Comparison of ENCODE assay signal across 33 mouse cellular contexts in the genomic region with DNA sequence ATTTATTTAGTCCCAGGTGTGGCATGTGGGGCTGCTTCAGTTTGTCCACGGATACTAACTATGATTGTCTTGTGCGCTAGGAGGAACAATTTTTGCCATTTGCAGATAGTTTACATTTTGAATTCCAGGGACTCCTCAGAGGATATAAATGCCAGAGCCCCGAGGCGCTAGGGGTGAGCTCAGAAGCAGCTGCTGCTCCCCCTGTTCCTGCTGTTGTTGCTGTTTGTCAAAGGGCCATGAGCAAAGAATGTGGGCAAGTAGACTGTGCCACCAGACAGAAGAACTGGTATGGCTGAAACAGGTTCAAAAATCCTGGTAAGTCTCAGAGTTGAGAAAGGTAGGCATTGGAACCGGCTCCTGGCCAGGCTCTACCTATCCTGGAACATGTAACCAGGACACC. TPM values are rescaled to one million over a fixed set of nuclear protein-coding genes. Genes with fewer than 3 reads are reported as not detected.
"Had no signal": no experiment of that assay in that cellular context is flagged by ENCODE, and none has a peak within 500 bp of the region (broad histone marks: within the 10 kb centered on the region; RNA-seq: fewer than 3 reads in every experiment).

No protein-coding gene starts in this region.

- H3K4me3 ChIP-seq: left cerebral cortex, adult 2 months; limb, embryonic 12.5 days; limb, embryonic 15.5 days; liver, embryonic 12.5 days; liver, embryonic 13.5 days; liver, embryonic 15.5 days; lung, embryonic 15.5 days; megakaryocyte, embryonic 14.5 days; midbrain, embryonic 10.5 days; midbrain, embryonic 12.5 days; midbrain, embryonic 13.5 days; midbrain, embryonic 15.5 days; neural tube, embryonic 12.5 days; neural tube, embryonic 13.5 days had no signal

- DNase-seq: left cerebral cortex, postnatal 4 days; liver; liver, embryonic 13.5 days; liver, postnatal 0 days; lung, adult 18-20 months; lung, adult 2 months; lung, embryonic 14.5 days; lung, postnatal 10 days; lung, postnatal 14 days; lung, postnatal 36 days; lung, postnatal 4 days; midbrain, embryonic 14.5 days had no signal

- H3K4me2 ChIP-seq: limb, embryonic 12.5 days; limb, embryonic 15.5 days; liver, embryonic 11.5 days; liver, embryonic 12.5 days; liver, embryonic 13.5 days; liver, embryonic 15.5 days; lung, embryonic 14.5 days; lung, embryonic 15.5 days; midbrain, embryonic 11.5 days; midbrain, embryonic 12.5 days; midbrain, embryonic 13.5 days; midbrain, embryonic 15.5 days; neural tube, embryonic 12.5 days; neural tube, embryonic 13.5 days had no signal

- H3K36me3 ChIP-seq: limb, embryonic 12.5 days; limb, embryonic 15.5 days; liver, embryonic 12.5 days; liver, embryonic 13.5 days; liver, embryonic 15.5 days; lung, embryonic 15.5 days; midbrain, embryonic 10.5 days; midbrain, embryonic 12.5 days; midbrain, embryonic 15.5 days; neural tube, embryonic 12.5 days; neural tube, embryonic 13.5 days had no signal

- H3K9ac ChIP-seq: limb, embryonic 12.5 days; limb, embryonic 15.5 days; liver, embryonic 12.5 days; liver, embryonic 13.5 days; liver, embryonic 14.5 days; liver, embryonic 15.5 days; liver, postnatal 0 days; lung, embryonic 14.5 days; lung, embryonic 15.5 days; midbrain, embryonic 12.5 days; midbrain, embryonic 13.5 days; midbrain, embryonic 15.5 days; neural tube, embryonic 12.5 days; neural tube, embryonic 13.5 days had no signal

- H3K4me1 ChIP-seq: limb, embryonic 12.5 days; limb, embryonic 15.5 days; liver, embryonic 12.5 days; liver, embryonic 13.5 days; liver, embryonic 15.5 days; lung, embryonic 15.5 days; midbrain, embryonic 10.5 days; midbrain, embryonic 12.5 days; midbrain, embryonic 13.5 days; midbrain, embryonic 15.5 days; neural tube, embryonic 12.5 days; neural tube, embryonic 13.5 days had no signal

- H3K27ac ChIP-seq: left cerebral cortex, adult 2 months; limb, embryonic 12.5 days; limb, embryonic 15.5 days; liver, embryonic 12.5 days; liver, embryonic 13.5 days; liver, embryonic 14.5 days; liver, embryonic 15.5 days; lung, embryonic 15.5 days; macrophage; midbrain, embryonic 10.5 days; midbrain, embryonic 12.5 days; midbrain, embryonic 13.5 days; midbrain, embryonic 15.5 days; neural tube, embryonic 12.5 days; neural tube, embryonic 13.5 days had no signal

- ATAC-seq: liver, embryonic 12.5 days; liver, postnatal 0 days; lung, postnatal 0 days; midbrain, embryonic 13.5 days; midbrain, embryonic 15.5 days; midbrain, embryonic 16.5 days had no signal

- H3K27me3 ChIP-seq: limb, embryonic 15.5 days; liver, embryonic 12.5 days; liver, embryonic 13.5 days; liver, embryonic 15.5 days; lung, embryonic 15.5 days; midbrain, embryonic 15.5 days; neural tube, embryonic 12.5 days had no signal

- H3K9me3 ChIP-seq: limb, embryonic 12.5 days; limb, embryonic 15.5 days; liver, embryonic 12.5 days; liver, embryonic 13.5 days; liver, embryonic 15.5 days; lung, embryonic 15.5 days; megakaryocyte, embryonic 14.5 days; midbrain, embryonic 10.5 days; midbrain, embryonic 12.5 days; midbrain, embryonic 13.5 days; midbrain, embryonic 15.5 days; neural tube, embryonic 12.5 days; neural tube, embryonic 13.5 days had no signal

RNA-seq across cellular contexts. Expression of a gene that starts 33.6 kb away (rescaled TPM):
- polyA plus RNA-seq: liver, postnatal 0 days had no signal

RNA-seq across cellular contexts. Expression of a gene that starts 52.1 kb away (rescaled TPM):
- polyA plus RNA-seq: liver, adult 2 months; liver, embryonic 15.5 days; liver, embryonic 16.5 days; liver, postnatal 0 days; macrophage had no signal
